Mouse (Mus musculus): ENCODE measurements around the gene 1700025G04Rik. TPM values are rescaled to one million over a fixed set of nuclear protein-coding genes. Genes with fewer than 3 reads are reported as not detected.
A peak's percentile ranks its signal among the peaks of the same experiment; 100 is the strongest.

Gene 1700025G04Rik
- polyA plus RNA-seq, 1 experiment from 2014 or later: 25.8 TPM

DNA sequence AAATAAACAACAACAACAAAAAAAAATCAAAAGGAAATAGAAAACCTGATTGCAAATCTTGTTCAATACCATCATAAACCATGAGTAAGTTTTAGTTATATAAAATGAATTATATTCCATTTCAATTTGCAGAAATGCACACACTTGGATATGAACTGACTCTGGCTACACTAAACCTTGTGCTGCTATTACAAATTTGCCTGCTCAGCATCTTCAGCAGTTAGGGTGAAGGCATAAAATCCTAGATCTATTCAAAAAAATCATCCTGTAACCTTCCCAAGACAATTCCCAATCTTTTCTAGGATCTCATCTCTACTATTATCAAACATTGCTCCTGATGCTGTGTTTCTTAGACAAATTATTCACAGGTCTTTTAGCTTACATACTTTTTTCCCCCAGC, 22.0 kb downstream of the 1700025G04Rik start:
- Histone ChIP-seq H3K9ac (ENCODE audit: low read depth, low read length) (no peak overlapping the region), H3K27me3 (replicated peaks; ENCODE audit: control insufficient read depth, insufficient read depth, low read length) (no peaks in the 10 kb centered on the region), H3K36me3 (ENCODE audit: control insufficient read depth, insufficient read depth) (no peaks in the 10 kb centered on the region), H3K9me3 (ENCODE audit: control insufficient read depth) (no peaks in the 10 kb centered on the region), H3K4me1 (replicated peaks; ENCODE audit: control insufficient read depth, insufficient read depth, low read length) (0 out of 2 replicates have a peak, but pooled peaks cover 3% of the 10 kb centered on the region), H3K4me2 (replicated peaks; ENCODE audit: low read depth) (no peak overlapping the region), H3K27ac (ENCODE audit: low read depth, low read length) (no peak overlapping the region), H3K4me3 (ENCODE audit: low read depth, low read length) (no peak overlapping the region)
- no peak for TF ChIP-seq CTCF (IDR thresholded peaks at IDR 0.05; ENCODE audit: low read depth)
- no peak for ATAC-seq

DNA sequence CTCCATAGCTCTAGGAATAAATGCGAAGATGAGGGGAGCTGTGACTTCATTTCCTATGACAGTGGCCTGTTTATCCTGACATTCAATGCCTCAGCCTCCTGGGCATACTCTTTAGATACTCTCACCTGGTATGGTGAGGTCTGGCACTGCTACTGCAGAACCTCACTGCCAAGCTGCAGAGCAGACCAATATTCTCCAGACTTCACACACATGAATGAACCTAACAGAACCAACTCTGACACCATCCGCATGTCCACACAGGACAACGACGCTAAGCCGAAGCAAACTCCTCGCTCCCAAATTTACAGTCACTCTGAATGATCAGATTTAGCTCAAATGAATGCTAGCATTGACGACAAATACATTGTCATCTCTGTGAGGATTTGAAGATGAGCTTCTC, 24.4 kb downstream of the 1700025G04Rik start:
- no peaks in the 10 kb centered on the region for H3K27me3 ChIP-seq (replicated peaks; ENCODE audit: control insufficient read depth, insufficient read depth, low read length)
- no peak overlapping the region for H3K4me3 ChIP-seq (ENCODE audit: low read depth, low read length)
- no peak overlapping the region for H3K27ac ChIP-seq (ENCODE audit: low read depth, low read length)
- no peak overlapping the region for H3K9ac ChIP-seq (ENCODE audit: low read depth, low read length)
- WGBS: 96% methylated on average over 7 of the region's 7 CpGs
- no peak for TF ChIP-seq CTCF (IDR thresholded peaks at IDR 0.05; ENCODE audit: low read depth)
- no peaks in the 10 kb centered on the region for H3K9me3 ChIP-seq (ENCODE audit: control insufficient read depth)
- no peak for ATAC-seq
- no peaks in the 10 kb centered on the region for H3K36me3 ChIP-seq (ENCODE audit: control insufficient read depth, insufficient read depth)
- H3K4me1 ChIP-seq (replicated peaks; ENCODE audit: control insufficient read depth, insufficient read depth, low read length): no peaks in the 10 kb centered on the region
- H3K4me2 ChIP-seq (replicated peaks; ENCODE audit: low read depth): no peak overlapping the region

DNA sequence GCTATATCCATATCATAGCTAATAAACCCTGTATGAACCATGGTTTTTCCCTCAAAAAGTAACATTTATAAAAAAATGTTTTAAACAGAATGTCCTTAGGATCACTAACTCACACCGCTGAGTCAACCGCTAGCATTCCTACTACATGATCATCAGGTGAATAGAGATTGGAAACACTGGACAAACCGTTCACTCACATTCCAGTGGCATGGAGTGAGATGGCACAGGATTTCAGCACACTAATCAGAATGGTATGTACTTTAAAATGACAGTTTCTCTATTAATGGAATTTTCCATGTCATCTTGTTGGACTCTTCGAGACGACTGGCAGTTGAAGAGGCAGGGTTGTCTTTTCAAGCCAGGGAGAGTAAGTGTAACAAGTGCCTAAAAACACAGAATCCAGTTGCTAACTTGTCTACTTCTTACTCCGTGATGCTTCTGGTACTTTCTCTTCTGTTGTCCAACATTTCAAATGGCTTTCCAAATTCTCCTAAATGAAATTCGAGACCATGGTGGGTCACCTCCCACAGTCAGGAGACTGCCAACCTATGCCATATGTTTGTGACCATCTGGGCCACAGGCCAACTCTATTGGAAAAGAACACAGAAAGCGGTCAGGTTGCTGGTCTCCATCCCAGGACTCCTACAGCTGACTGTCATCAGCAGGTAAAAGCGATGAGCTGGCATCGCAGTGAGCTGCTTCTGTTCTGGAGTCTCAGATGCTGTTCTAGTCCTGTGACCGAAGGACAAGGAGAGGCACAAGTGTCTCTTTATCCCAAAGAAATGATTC, 26.4 kb downstream of the 1700025G04Rik start:
- WGBS: 92% methylated on average over 11 of the region's 11 CpGs
- H3K36me3 ChIP-seq (ENCODE audit: control insufficient read depth, insufficient read depth): no peaks in the 10 kb centered on the region
- H3K4me1 ChIP-seq (replicated peaks; ENCODE audit: control insufficient read depth, insufficient read depth, low read length): no peaks in the 10 kb centered on the region
- no peak overlapping the region for H3K27ac ChIP-seq (ENCODE audit: low read depth, low read length)
- H3K27me3 ChIP-seq (replicated peaks; ENCODE audit: control insufficient read depth, insufficient read depth, low read length): no peaks in the 10 kb centered on the region
- no peak overlapping the region for H3K4me2 ChIP-seq (replicated peaks; ENCODE audit: low read depth)
- TF ChIP-seq CTCF (IDR thresholded peaks at IDR 0.05; ENCODE audit: low read depth): no peak
- no peak overlapping the region for H3K4me3 ChIP-seq (ENCODE audit: low read depth, low read length)
- no peak overlapping the region for H3K9ac ChIP-seq (ENCODE audit: low read depth, low read length)
- no peak for ATAC-seq
- no peaks in the 10 kb centered on the region for H3K9me3 ChIP-seq (ENCODE audit: control insufficient read depth)

- Histone ChIP-seq H3K4me2 (replicated peaks; ENCODE audit: low read depth) (no peak overlapping the region), H3K4me1 (replicated peaks; ENCODE audit: control insufficient read depth, insufficient read depth, low read length) (no peaks in the 10 kb centered on the region), H3K4me3 (ENCODE audit: low read depth, low read length) (no peak overlapping the region), H3K27ac (ENCODE audit: low read depth, low read length) (peak overlapping the region; percentile 21; the same call in 1 of the 2 replicates), H3K36me3 (ENCODE audit: control insufficient read depth, insufficient read depth) (no peaks in the 10 kb centered on the region), H3K27me3 (replicated peaks; ENCODE audit: control insufficient read depth, insufficient read depth, low read length) (no peaks in the 10 kb centered on the region), H3K9ac (ENCODE audit: low read depth, low read length) (no peak overlapping the region), H3K9me3 (ENCODE audit: control insufficient read depth) (no peaks in the 10 kb centered on the region)
- ATAC-seq: no peak
- TF ChIP-seq CTCF (IDR thresholded peaks at IDR 0.05; ENCODE audit: low read depth): no peak
- 85% methylated on average over 12 of the region's 12 CpGs for WGBS
These were observed 28.2 kb downstream of the 1700025G04Rik start for GRCm38 (mm10) chr1:152061745-152062144.

DNA sequence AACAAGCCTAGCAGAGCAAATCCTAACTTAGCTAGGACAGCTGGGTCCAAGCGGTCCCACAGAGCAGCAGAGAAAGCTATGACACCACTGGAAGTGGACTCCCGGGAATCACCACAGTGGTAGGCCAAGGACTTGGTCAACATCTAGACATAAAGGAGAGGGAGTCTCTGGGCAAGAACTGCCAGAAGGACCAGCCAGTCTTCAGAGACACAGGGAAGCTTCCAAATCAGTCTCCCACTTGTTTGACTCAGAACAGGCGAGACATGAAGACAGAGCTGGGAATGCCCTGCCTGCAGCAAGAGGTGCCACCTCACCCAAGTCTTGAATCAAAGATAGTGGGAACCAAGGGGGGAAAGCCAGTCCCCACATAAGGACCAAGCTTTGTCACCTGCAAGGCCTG, 29.7 kb downstream of the 1700025G04Rik start:
- Histone ChIP-seq H3K4me2 (replicated peaks; ENCODE audit: low read depth) (no peak overlapping the region), H3K4me1 (replicated peaks; ENCODE audit: control insufficient read depth, insufficient read depth, low read length) (no peaks in the 10 kb centered on the region), H3K36me3 (ENCODE audit: control insufficient read depth, insufficient read depth) (peaks cover 5% of the 10 kb centered on the region; the same call in 1 of the 2 replicates), H3K27ac (ENCODE audit: low read depth, low read length) (no peak overlapping the region), H3K4me3 (ENCODE audit: low read depth, low read length) (no peak overlapping the region), H3K9ac (ENCODE audit: low read depth, low read length) (no peak overlapping the region), H3K27me3 (replicated peaks; ENCODE audit: control insufficient read depth, insufficient read depth, low read length) (no peaks in the 10 kb centered on the region), H3K9me3 (ENCODE audit: control insufficient read depth) (no peaks in the 10 kb centered on the region)
- no peak for ATAC-seq
- TF ChIP-seq CTCF (IDR thresholded peaks at IDR 0.05; ENCODE audit: low read depth): no peak
- WGBS: 86% methylated on average over 3 of the region's 3 CpGs

- H3K4me3 ChIP-seq (ENCODE audit: low read depth, low read length): no peak overlapping the region
- H3K36me3 ChIP-seq (ENCODE audit: control insufficient read depth, insufficient read depth): peaks cover 5% of the 10 kb centered on the region; the same call in 1 of the 2 replicates
- no peak overlapping the region for H3K27ac ChIP-seq (ENCODE audit: low read depth, low read length)
- no peaks in the 10 kb centered on the region for H3K27me3 ChIP-seq (replicated peaks; ENCODE audit: control insufficient read depth, insufficient read depth, low read length)
- 72% methylated on average over 3 of the region's 3 CpGs for WGBS
- no peaks in the 10 kb centered on the region for H3K4me1 ChIP-seq (replicated peaks; ENCODE audit: control insufficient read depth, insufficient read depth, low read length)
- no peak overlapping the region for H3K9ac ChIP-seq (ENCODE audit: low read depth, low read length)
- no peak for TF ChIP-seq CTCF (IDR thresholded peaks at IDR 0.05; ENCODE audit: low read depth)
- H3K4me2 ChIP-seq (replicated peaks; ENCODE audit: low read depth): no peak overlapping the region
- no peak for ATAC-seq
- H3K9me3 ChIP-seq (ENCODE audit: control insufficient read depth): no peaks in the 10 kb centered on the region
These were observed 31.1 kb downstream of the 1700025G04Rik start for GRCm38 (mm10) chr1:152058776-152059175.
